Mouse (Mus musculus) left cerebral cortex, postnatal 10 days (tissue): ENCODE data around the gene Ppp1r9a. TPM values are rescaled to one million over a fixed set of nuclear protein-coding genes. Genes with fewer than 3 reads are reported as not detected.

Experiments
- DNase-seq, 2 experiments: peaks; one replicate each; pipeline ENCODE4 v3.0.0; 2021 to 2022; ENCODE audit warnings: low spot score in 2 of 2, mixed read lengths in 1 of 2; ENCODE audit errors: extremely low spot score in 1 of 2
- intact Hi-C: fragments of 180-260 bp; cut with DNase I; formaldehyde crosslinking; loops from one replicate; pipeline ENCODE4 v1.15.1; 2025
- total RNA-seq, 2 experiments: library from RNA; stranded (reverse); gene quantifications; 2 replicates each; pipeline ENCODE4 v1.2.3; 2021

Gene Ppp1r9a
- total RNA-seq, 2 experiments from 2014 or later = 123 to 128 TPM

DNA sequence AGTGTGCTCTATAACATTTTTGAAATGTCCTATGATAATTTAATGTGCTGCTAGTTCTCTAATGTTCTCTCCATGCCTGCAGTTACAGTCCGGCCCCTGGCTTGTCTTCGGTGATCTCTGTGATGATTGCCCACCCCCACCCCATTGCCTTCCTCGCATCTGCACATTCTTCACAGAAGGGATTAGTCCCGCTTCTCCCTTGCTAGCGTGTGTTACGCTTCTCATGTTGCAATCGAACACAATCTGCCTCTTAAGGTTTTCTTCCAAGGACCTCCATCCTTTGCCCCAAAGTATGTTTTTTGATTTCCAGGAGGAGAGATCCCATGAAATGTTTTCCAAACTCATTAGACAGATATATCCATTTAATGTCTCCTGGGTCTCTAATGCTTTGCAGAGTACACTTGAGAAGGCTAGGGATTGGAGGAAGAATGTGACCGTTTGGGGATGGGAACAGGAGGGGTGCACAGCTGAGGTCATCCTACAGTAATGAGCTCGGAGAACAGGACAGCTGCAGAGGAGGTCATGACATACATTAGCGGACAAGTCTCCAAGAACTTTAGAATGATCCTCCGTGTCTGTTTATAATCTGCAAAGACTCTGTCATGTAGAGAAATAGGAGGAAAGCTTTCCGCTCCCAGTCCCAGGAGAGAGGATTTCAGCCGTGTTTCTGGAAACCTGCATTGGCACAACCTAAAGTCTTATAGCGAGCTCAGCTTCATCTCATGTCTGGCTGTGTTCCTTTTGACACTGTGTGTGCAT lies 91.6 kb downstream of the Ppp1r9a start:
- no peak for DNase-seq
- intact Hi-C loops = no loop called here

DNA sequence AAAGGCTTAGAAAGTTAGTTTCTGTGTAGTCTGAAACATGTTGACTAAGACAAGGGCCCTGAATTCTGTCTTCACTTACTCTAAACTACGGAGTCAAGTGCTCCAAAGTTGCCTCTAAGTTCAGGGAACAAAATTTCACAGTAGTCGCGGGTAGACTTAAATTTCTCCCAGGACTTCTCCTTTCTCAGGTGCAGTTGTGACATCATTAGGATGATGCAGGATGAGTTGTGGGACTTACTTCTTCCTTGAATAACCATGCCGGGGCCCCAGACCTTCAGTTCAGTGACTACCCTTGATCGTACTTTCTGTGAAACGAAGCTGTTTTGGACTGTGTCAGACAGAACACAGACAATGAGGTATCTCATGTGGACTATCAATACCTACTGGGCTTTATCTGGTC lies 94.9 kb downstream of the Ppp1r9a start:
- intact Hi-C loops = no loop called here
- DNase-seq = no peak

DNA sequence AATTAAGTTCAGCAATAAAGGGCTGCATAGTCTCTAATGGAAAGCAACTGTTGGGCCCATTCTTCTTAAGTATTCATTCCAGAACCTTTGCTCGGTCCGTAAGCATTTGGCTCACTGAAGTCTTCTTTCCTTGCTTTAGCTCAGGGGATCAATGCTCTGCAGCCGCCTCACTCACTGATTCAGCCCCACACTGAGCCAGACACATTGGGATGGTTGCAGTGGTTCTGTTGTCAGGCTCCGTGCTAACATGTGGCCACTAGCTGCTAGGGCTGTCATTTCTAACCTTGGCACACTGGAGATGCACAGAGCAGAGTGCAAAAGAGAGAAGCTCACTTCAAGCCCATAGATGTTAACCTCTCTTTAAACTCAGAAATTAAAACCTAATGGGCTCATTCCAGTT lies 96.2 kb downstream of the Ppp1r9a start:
- DNase-seq = no peak
- intact Hi-C loops = no loop called here

- no peak for DNase-seq
- intact Hi-C loops = no loop called here
These were observed 98.1 kb downstream of the Ppp1r9a start for GRCm38 (mm10) chr6:5000788-5001187.

- no peak for DNase-seq
These were observed 103.0 kb downstream of the Ppp1r9a start for GRCm38 (mm10) chr6:5005491-5006275.

GRCm38 (mm10) chr6:5006283-5006946 lies 103.7 kb downstream of the Ppp1r9a start:
- intact Hi-C loops = no loop called here
- DNase-seq = no peak

More at GRCm38 (mm10) chr6:5005491-5006275, 103.0 kb downstream of the Ppp1r9a start:
- intact Hi-C loops = no loop called here

GRCm38 (mm10) chr6:5008166-5008565 lies 105.4 kb downstream of the Ppp1r9a start:
- DNase-seq = no peak
- intact Hi-C loops = no loop called here

DNA sequence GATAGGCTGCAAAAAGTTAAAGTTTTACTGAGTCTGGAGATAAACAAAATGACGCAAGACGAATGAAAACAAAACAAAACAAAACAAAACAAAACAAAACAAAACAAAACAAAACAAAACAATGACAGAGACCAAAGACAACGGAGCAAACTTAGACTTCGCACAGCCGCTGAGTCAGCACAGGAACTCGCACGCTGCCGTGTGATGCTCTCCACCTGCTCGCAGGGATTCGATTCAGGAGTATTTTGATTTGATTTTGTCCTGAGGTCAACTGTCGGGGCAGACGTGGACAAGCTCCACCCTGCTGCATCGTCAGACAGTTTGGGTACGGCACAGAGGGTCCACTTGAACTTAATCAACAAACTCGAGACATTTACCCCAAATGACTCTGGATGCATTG lies 105.9 kb downstream of the Ppp1r9a start:
- intact Hi-C loops = no loop called here
- no peak for DNase-seq

DNA sequence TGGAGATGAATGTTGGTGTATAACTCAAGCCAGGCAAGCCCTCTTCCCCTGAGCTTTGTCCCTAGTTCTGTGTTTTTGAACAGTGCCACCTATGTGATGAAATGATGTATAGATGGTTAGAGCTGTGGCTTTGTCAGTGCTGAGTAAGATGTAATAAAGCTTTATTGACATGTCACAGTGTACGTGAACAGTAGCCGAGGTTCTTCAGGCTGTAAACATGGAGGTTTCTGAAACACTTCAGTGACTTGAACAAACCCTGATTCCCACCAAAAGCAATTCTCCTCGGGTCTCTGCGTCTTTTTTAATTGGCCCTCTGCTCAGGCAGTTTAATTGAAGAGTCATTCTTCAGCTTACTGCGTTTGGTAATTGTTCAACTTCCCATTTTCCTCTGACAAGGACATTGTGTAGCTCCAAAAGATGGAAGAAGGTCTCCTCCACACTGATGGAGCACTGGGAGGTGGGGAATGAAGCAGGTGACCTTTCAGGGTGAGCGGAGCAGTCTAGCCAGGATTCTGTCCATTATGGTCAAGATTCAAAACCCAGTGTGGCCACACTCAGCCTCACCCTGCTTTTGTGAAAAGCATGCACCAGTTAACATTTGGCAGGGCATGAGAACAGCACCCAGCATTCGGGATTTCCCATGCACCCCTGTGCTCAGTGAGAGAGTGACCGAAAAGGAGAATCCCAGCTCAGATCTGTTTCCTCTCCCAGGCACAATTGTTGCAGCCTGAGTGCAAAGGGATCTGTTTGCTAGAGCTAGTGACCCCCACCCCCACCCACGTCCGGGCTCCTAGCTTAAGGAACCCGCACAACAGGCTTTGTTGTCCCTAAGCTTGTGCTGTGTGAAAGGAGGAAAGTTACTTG lies 108.1 kb downstream of the Ppp1r9a start:
- DNase-seq = no peak
- intact Hi-C loops = no loop called here

- intact Hi-C loops = no loop called here
- no peak for DNase-seq
These were observed 110.1 kb downstream of the Ppp1r9a start for GRCm38 (mm10) chr6:5012794-5013193.

DNA sequence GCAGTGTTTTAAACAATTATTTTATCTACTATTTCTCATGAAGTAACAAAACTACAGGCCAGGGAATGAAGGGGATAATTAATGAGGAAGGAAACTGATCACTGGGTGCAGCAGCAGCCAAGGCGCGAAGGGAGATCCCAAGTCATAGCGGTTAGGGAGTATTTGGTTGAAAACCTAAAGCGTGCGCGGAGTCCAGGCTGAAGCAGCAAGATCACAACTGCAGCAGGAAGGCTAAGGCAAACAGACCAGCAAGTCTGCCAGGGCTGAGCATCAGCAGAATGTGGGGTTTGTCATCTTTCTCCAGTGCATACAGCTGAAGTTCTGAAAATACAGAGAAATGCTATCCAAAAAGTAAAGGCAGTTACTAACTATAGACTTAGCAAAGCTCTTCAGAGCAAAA lies 111.8 kb downstream of the Ppp1r9a start:
- DNase-seq = no peak
- intact Hi-C loops = no loop called here

DNA sequence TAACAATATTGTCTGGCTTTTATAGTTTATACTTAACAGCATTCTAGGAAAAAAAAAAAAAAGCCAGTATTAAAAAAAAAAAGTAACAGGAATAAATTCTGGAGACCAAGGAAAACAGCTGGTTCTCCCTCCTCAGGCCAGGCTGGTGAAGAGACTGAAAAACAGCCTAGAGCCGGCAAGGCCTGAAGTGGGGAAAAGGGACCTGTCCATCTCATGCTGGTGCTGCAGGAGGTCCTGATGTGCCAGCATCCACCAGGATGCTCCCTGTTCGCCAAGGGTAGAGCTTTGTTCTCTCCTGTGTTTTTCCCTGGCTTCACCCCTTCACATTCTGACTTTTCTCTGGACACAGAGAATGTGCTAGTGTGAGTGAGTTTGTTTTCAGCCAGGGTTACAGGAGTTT lies 112.5 kb downstream of the Ppp1r9a start:
- no peak for DNase-seq
- intact Hi-C loops = no loop called here

GRCm38 (mm10) chr6:5017945-5018511 lies 115.3 kb downstream of the Ppp1r9a start:
- intact Hi-C loops = no loop called here
- DNase-seq = no peak

- intact Hi-C loops = no loop called here
These were observed 116.5 kb downstream of the Ppp1r9a start for GRCm38 (mm10) chr6:5019208-5019607.

GRCm38 (mm10) chr6:5019969-5020368 lies 117.3 kb downstream of the Ppp1r9a start:
- intact Hi-C loops = no loop called here
- DNase-seq = no peak

More at GRCm38 (mm10) chr6:5019208-5019607, 116.5 kb downstream of the Ppp1r9a start:
- no peak for DNase-seq

- intact Hi-C loops = no loop called here
- no peak for DNase-seq
These were observed 117.8 kb downstream of the Ppp1r9a start for GRCm38 (mm10) chr6:5020510-5020909.

DNA sequence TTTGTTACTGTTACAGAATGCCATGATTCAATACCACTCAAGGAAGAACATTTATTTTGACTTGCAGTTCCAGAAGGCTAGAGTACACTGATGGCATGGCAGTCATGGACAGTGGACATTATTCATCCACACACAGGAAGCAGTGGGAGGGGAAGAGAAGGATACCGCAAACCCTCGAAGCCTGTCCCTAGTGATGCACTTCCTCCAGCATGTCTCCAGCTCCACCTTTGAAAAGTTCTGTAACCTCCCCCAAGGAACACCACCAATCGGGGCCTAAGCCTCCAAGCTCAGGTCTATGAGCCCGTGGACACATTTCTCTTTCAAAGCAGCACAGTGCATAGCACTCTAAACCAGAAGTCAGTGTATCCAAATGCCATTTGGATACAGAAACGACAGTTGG lies 120.0 kb downstream of the Ppp1r9a start:
- intact Hi-C loops = no loop called here
- DNase-seq = no peak

- intact Hi-C loops = no loop called here
- DNase-seq = no peak
These were observed 122.2 kb downstream of the Ppp1r9a start for GRCm38 (mm10) chr6:5024893-5025292.

DNA sequence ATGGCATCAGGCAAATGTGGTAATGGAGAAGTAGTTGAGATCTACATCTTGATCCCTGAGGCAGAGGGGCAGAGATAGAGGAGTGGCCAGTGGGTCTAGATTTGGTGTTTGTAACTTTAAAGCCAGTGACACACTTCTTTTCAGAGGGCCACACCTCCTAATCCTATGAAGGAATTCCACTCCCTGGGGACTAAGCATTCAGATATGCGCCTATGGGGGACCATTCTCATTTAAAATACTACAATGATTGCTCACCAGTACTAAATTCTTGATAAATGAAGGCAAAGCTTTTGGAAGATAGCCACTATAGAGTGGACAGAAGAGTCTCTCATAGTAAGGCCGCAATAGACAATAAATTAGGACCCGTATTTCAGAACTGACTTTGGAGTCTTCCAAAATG lies 124.1 kb downstream of the Ppp1r9a start:
- intact Hi-C loops = no loop called here

More for the DNA sequence above, 124.1 kb downstream of the Ppp1r9a start:
- no peak for DNase-seq
